Mouse (Mus musculus): ENCODE measurements around the gene Slc39a10. TPM values are rescaled to one million over a fixed set of nuclear protein-coding genes. Genes with fewer than 3 reads are reported as not detected.

The Slc39a10 gene
- polyA plus RNA-seq (2015; fragmentation: Nextera tagmentation; extraction: Ambion mirVana), result 53.9 and 56.5 TPM in 2 replicates

DNA sequence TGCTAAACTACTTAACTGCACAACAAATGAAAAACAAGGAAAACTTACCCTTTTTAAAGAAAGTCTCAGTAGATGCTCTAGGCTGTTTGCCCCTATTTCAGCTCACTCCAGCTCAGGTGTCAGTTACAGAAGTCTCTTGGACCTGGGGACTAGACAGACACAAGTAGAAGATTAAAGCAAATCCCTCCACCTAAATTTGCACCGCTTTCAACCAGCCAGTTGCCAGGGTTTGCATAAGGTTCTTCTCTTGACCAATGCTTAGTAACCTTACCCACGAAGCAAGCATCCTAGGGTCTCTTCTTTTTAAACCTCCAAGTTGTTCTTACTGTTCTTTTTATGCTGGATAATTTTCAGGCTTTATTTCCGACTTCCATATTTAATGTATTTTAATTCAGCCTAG lies at the start of gene Slc39a10:
Gene Slc39a10 (minus strand): TSS at position 101 of the 400 bp plus-strand sequence.
- no peak within 1 kb of the TSS for H3K4me2 ChIP-seq
- H3K27me3 ChIP-seq, result no peaks in the 10 kb centered on the region
- ATAC-seq, result no peak
- H3K9me3 ChIP-seq (replicated peaks), result no peaks in the 10 kb centered on the region
- no peak within 1 kb of the TSS for H3K4me3 ChIP-seq
- H3K36me3 ChIP-seq (ENCODE audit: poor library complexity, severe bottlenecking), result no peaks in the 10 kb centered on the region
- H3K9ac ChIP-seq, result no peak within 1 kb of the TSS
- H3K27ac ChIP-seq, result no peak within 1 kb of the TSS
- WGBS, result 60% methylated on average over 3 of the region's 3 CpGs
- H3K4me1 ChIP-seq, result no peaks in the 10 kb centered on the region

- Histone ChIP-seq H3K27ac (no peak overlapping the region), H3K4me3 (no peak overlapping the region), H3K36me3 (ENCODE audit: poor library complexity, severe bottlenecking) (no peaks in the 10 kb centered on the region), H3K9ac (no peak overlapping the region), H3K4me1 (no peaks in the 10 kb centered on the region), H3K27me3 (no peaks in the 10 kb centered on the region), H3K4me2 (no peak overlapping the region), H3K9me3 (replicated peaks) (no peaks in the 10 kb centered on the region)
- WGBS, result 88% methylated on average over 2 of the region's 2 CpGs
- ATAC-seq, result no peak
These were observed 46.6 kb upstream of the Slc39a10 start for GRCm38 (mm10) chr1:46939295-46939694.

- no peak overlapping the region for H3K4me3 ChIP-seq
- no peaks in the 10 kb centered on the region for H3K27me3 ChIP-seq
- no peak overlapping the region for H3K4me2 ChIP-seq
- ATAC-seq, result no peak
- no peaks in the 10 kb centered on the region for H3K9me3 ChIP-seq (replicated peaks)
- no peaks in the 10 kb centered on the region for H3K4me1 ChIP-seq
- H3K27ac ChIP-seq, result no peak overlapping the region
- no peaks in the 10 kb centered on the region for H3K36me3 ChIP-seq (ENCODE audit: poor library complexity, severe bottlenecking)
- H3K9ac ChIP-seq, result no peak overlapping the region
- WGBS, result 91% methylated on average over 2 of the region's 2 CpGs
These were observed 45.0 kb upstream of the Slc39a10 start for GRCm38 (mm10) chr1:46937641-46938040.

- ATAC-seq, result no peak
- Histone ChIP-seq H3K9ac (no peak overlapping the region), H3K4me3 (no peak overlapping the region)
These were observed 34.5 kb upstream of the Slc39a10 start for GRCm38 (mm10) chr1:46927104-46927503.

GRCm38 (mm10) chr1:46926239-46926638 lies 33.6 kb upstream of the Slc39a10 start:
- no peaks in the 10 kb centered on the region for H3K9me3 ChIP-seq (replicated peaks)
- no peaks in the 10 kb centered on the region for H3K27me3 ChIP-seq
- no peak overlapping the region for H3K9ac ChIP-seq
- no peak for ATAC-seq
- no peaks in the 10 kb centered on the region for H3K36me3 ChIP-seq (ENCODE audit: poor library complexity, severe bottlenecking)
- H3K4me3 ChIP-seq, result no peak overlapping the region
- no peaks in the 10 kb centered on the region for H3K4me1 ChIP-seq
- WGBS, result 84% methylated on average over 3 of the region's 3 CpGs
- H3K4me2 ChIP-seq, result no peak overlapping the region
- no peak overlapping the region for H3K27ac ChIP-seq

More at GRCm38 (mm10) chr1:46927104-46927503, 34.5 kb upstream of the Slc39a10 start:
- Histone ChIP-seq H3K4me1 (no peaks in the 10 kb centered on the region), H3K4me2 (no peak overlapping the region), H3K27me3 (no peaks in the 10 kb centered on the region), H3K27ac (no peak overlapping the region), H3K9me3 (replicated peaks) (no peaks in the 10 kb centered on the region), H3K36me3 (ENCODE audit: poor library complexity, severe bottlenecking) (no peaks in the 10 kb centered on the region)

- no peak for ATAC-seq
- H3K4me1 ChIP-seq, result no peaks in the 10 kb centered on the region
- H3K4me2 ChIP-seq, result no peak overlapping the region
- no peak overlapping the region for H3K4me3 ChIP-seq
- no peaks in the 10 kb centered on the region for H3K36me3 ChIP-seq (ENCODE audit: poor library complexity, severe bottlenecking)
- H3K9me3 ChIP-seq (replicated peaks), result no peaks in the 10 kb centered on the region
- no peaks in the 10 kb centered on the region for H3K27me3 ChIP-seq
- no peak overlapping the region for H3K27ac ChIP-seq
- H3K9ac ChIP-seq, result no peak overlapping the region
These were observed 32.3 kb upstream of the Slc39a10 start for GRCm38 (mm10) chr1:46924992-46925391.

- Histone ChIP-seq H3K27me3 (no peaks in the 10 kb centered on the region), H3K9me3 (replicated peaks) (no peaks in the 10 kb centered on the region), H3K27ac (no peak overlapping the region), H3K36me3 (ENCODE audit: poor library complexity, severe bottlenecking) (no peaks in the 10 kb centered on the region), H3K9ac (no peak overlapping the region), H3K4me2 (no peak overlapping the region), H3K4me3 (no peak overlapping the region), H3K4me1 (no peaks in the 10 kb centered on the region)
- ATAC-seq, result no peak
- 91% methylated on average over 7 of the region's 7 CpGs for WGBS
These were observed 30.3 kb upstream of the Slc39a10 start for GRCm38 (mm10) chr1:46922904-46923303.

GRCm38 (mm10) chr1:46921630-46922029 lies 29.0 kb upstream of the Slc39a10 start:
- ATAC-seq, result no peak
- Histone ChIP-seq H3K36me3 (ENCODE audit: poor library complexity, severe bottlenecking) (no peaks in the 10 kb centered on the region), H3K4me1 (no peaks in the 10 kb centered on the region), H3K27ac (no peak overlapping the region), H3K9me3 (replicated peaks) (no peaks in the 10 kb centered on the region), H3K4me3 (no peak overlapping the region), H3K9ac (no peak overlapping the region), H3K4me2 (no peak overlapping the region), H3K27me3 (no peaks in the 10 kb centered on the region)

DNA sequence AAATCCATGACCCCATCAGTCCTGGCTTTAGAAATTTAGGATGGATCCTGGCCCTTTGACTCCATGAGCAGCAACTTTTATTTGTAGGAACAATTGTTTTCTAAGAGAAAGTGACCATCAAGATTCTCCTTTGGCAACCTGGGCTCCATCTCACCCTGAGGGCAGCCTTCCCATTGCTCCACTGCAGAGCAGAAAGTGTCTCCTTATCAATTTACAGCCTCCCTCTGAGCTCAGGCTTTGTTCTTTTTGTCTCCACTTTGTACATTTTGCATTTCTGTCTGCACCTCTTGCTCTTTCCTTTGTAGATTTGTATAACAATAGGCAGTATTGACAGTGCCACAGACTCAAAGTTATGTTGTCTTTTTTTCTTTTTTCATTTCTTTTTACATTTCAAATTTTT lies 23.6 kb upstream of the Slc39a10 start:
- H3K4me3 ChIP-seq, result no peak overlapping the region
- no peaks in the 10 kb centered on the region for H3K27me3 ChIP-seq
- no peaks in the 10 kb centered on the region for H3K36me3 ChIP-seq (ENCODE audit: poor library complexity, severe bottlenecking)
- no peak for ATAC-seq
- H3K9ac ChIP-seq, result no peak overlapping the region
- H3K4me2 ChIP-seq, result no peak overlapping the region
- H3K9me3 ChIP-seq (replicated peaks), result no peaks in the 10 kb centered on the region; the same call in 1 of the 2 replicates
- H3K4me1 ChIP-seq, result no peaks in the 10 kb centered on the region
- H3K27ac ChIP-seq, result no peak overlapping the region

DNA sequence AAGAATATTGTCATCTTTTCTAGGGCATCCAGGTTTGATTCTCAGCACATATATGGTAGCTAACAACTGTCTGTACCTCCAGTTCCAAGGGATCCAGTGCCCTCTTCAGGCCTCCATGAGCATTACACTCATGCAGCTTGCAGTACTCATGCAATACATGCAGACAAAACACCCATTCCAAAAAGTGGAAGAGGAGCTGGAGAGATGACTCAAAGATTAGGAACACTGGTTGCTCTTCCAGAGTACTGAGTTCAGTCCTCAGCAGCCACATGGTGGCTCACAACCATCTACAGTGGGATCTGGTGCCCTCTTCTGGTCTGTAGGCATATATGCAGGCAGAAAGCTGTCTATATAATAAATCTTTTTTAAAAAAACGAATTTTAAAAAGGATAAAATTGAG lies 21.7 kb upstream of the Slc39a10 start:
- no peaks in the 10 kb centered on the region for H3K4me1 ChIP-seq
- no peaks in the 10 kb centered on the region for H3K27me3 ChIP-seq
- no peak for ATAC-seq
- H3K9ac ChIP-seq, result no peak overlapping the region
- no peaks in the 10 kb centered on the region for H3K36me3 ChIP-seq (ENCODE audit: poor library complexity, severe bottlenecking)
- WGBS, result 66% methylated on average over 1 of the region's 1 CpGs
- H3K4me2 ChIP-seq, result no peak overlapping the region
- H3K27ac ChIP-seq, result no peak overlapping the region
- no peak overlapping the region for H3K4me3 ChIP-seq
- no peaks in the 10 kb centered on the region; the same call in 1 of the 2 replicates for H3K9me3 ChIP-seq (replicated peaks)

DNA sequence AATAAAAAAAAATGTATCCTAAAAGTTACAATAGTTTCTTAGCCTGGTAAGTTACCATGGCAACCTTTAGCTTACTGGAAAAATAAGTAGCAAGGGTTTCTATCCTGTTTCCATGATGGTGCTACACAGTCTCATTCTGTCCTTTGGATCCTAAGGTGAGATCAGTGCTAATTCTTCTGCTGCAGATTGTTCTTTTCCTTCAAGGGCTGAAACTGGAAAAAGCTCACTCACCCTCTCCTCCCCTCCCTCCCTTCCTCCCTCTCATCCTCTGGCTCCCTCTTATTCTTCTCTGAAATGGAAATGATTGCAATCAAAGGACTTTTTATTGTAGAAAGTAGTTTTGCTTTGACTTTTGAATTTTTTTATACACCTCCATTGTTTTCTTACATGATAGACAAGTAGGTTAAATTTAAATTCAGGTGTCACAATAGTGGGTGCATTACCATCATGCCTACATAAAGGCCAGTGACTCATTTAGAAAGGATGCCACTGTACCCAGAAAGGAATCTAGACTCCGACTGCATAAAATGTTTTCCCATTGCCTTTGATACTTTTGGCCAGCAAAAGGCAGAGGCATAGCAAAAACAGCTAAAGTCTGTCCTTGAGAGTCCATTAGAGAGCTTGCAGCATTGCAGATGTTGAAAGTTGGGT lies 20.0 kb upstream of the Slc39a10 start:
- WGBS, result 78% methylated on average over 1 of the region's 1 CpGs
- Histone ChIP-seq H3K36me3 (ENCODE audit: poor library complexity, severe bottlenecking) (no peaks in the 10 kb centered on the region), H3K27me3 (no peaks in the 10 kb centered on the region), H3K4me1 (no peaks in the 10 kb centered on the region), H3K4me2 (no peak overlapping the region), H3K9ac (no peak overlapping the region), H3K4me3 (no peak overlapping the region), H3K27ac (no peak overlapping the region), H3K9me3 (replicated peaks) (no peaks in the 10 kb centered on the region; the same call in 1 of the 2 replicates)
- ATAC-seq, result no peak

DNA sequence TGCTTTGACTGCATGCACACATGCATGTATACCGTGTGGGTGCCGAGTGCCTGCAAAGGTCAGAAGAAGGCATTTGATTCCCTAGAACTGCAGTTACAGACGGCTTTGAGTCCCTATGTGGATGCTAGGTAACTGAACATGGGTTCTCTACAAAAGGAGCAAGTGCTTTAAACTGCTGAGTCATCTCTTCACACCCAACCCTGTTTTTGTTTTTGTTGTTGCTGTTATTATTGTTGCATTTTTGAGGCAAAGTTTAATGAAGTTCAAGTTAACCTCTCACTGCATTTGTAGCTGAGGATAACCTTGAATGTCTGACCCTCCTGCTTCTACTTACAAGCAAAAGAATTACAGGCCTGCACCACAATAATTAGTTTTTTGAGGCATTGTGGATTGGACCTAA lies 17.5 kb upstream of the Slc39a10 start:
- Histone ChIP-seq H3K27ac (no peak overlapping the region), H3K9me3 (replicated peaks) (no peaks in the 10 kb centered on the region; the same call in 1 of the 2 replicates), H3K9ac (no peak overlapping the region), H3K36me3 (ENCODE audit: poor library complexity, severe bottlenecking) (no peaks in the 10 kb centered on the region), H3K27me3 (no peaks in the 10 kb centered on the region), H3K4me1 (no peaks in the 10 kb centered on the region), H3K4me2 (no peak overlapping the region), H3K4me3 (no peak overlapping the region)
- 90% methylated on average over 3 of the region's 3 CpGs for WGBS
- no peak for ATAC-seq

DNA sequence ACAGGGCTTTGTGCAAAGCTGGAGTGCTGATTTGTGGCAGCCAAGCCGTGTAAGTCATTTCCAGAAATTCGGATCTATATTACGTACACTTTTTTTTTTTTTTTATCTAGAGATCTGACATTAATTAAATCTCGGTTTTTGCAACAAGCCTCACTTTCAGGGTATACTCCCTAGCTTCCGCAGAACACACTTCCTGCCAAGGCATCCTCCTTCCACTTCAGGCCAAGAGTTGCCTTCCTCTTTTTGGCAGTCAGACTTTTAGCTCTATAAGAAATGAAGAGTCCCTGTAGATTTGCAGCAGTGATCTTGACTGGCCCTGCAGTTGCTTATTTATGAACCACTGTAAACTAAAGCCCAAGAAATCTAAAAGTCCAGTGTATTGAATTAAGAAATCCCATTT lies 13.1 kb upstream of the Slc39a10 start:
- Histone ChIP-seq H3K27ac (no peak overlapping the region), H3K9me3 (replicated peaks) (no peaks in the 10 kb centered on the region), H3K27me3 (no peaks in the 10 kb centered on the region), H3K4me1 (no peaks in the 10 kb centered on the region), H3K4me2 (no peak overlapping the region), H3K36me3 (ENCODE audit: poor library complexity, severe bottlenecking) (no peaks in the 10 kb centered on the region), H3K9ac (no peak overlapping the region), H3K4me3 (no peak overlapping the region)
- no peak for ATAC-seq
- 94% methylated on average over 5 of the region's 5 CpGs for WGBS

Data from forebrain, embryonic 13.5 days (tissue).